25 mouse cellular contexts compared by ENCODE assay signal in the genomic region with DNA sequence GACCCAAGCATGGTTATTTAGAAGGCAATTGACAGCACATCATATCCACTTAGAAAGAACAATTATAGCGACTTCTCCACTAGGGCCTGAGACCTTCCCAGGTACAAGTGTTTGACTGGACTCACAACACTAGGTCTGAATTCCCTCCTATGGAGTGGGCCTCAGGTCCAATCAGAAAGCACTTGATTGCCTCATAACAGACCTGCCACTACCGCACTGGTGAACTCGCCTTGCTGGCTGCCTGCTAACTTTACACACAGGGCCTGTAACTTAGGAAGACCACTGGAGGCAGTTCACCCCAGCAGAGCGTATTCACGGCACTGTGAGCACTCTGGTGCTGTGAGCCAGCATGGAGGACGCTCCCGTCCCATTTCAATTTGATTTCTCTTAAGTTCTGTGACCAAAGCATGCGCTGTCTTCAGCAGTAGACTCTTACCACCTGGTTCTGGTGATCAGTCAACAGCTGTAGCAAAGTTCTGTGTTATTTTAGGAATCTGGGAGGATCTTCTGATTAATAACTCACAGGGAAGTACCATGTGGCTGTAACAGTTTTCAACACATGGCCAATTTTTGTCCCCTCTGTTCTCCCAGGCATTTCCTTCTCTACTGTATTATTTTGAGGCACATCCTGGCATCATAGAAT. TPM values are rescaled to one million over a fixed set of nuclear protein-coding genes. Genes with fewer than 3 reads are reported as not detected.
DNase-seq lines count a peak whose midpoint lies in the region; TF ChIP-seq lines count a peak whose summit lies in the region.
"Had no signal": no experiment of that assay in that cellular context is flagged by ENCODE, and none has a peak within 500 bp of the region (broad histone marks: within the 10 kb centered on the region; RNA-seq: fewer than 3 reads in every experiment).

No protein-coding gene starts in this region.

- H3K27ac ChIP-seq in bone marrow, adult 2 months (ENCODE audit: control insufficient read depth, insufficient read depth, low read depth, low read length, poor library complexity): peak overlapping the region; percentile 4; the same call in 1 of the 2 replicates
- H3K27ac ChIP-seq: embryonic facial prominence, embryonic 10.5 days; embryonic facial prominence, embryonic 15.5 days; forebrain, embryonic 15.5 days; heart, embryonic 13.5 days; hindbrain, embryonic 10.5 days; hindbrain, embryonic 15.5 days; midbrain, embryonic 12.5 days; neural tube, embryonic 13.5 days had no signal

- 56% methylated on average over 8 of the region's 8 CpGs for WGBS in bone marrow, adult 2 months

- DNase-seq in kidney, adult 9 months: peak; percentile 40
- DNase-seq in kidney, adult 11 months: no peak
- peak; percentile 16 for DNase-seq in thymus, postnatal 0 days (ENCODE audit: low spot score)
- no peak for DNase-seq in thymus, adult 18-20 months
- DNase-seq in layer of hippocampus, adult 8-10 months (ENCODE audit: low spot score in 2 of 2): no peak
- DNase-seq in ovary, postnatal 14 days (ENCODE audit: low spot score): no peak
- DNase-seq: adrenal gland, adult 2 months; adrenal gland, postnatal 36 days; cerebellum, adult 8-10 months; cerebellum, postnatal 25 days; gastrocnemius, postnatal 36 days; heart, postnatal 10 days; kidney, adult 18-20 months; kidney, postnatal 10 days; layer of hippocampus, adult 9-11 months; lung, embryonic 14.5 days had no signal

- H3K4me1 ChIP-seq in bone marrow, adult 2 months (ENCODE audit: control insufficient read depth, insufficient read depth, low read length): peaks cover 17% of the 10 kb centered on the region
- H3K4me1 ChIP-seq: forebrain, embryonic 15.5 days; hindbrain, embryonic 15.5 days; midbrain, embryonic 12.5 days had no signal

- no peak for TF ChIP-seq CTCF in bone marrow, adult 2 months (IDR thresholded peaks at IDR 0.05; ENCODE audit: control insufficient read depth, insufficient read depth, low read length)

- H3K4me3 ChIP-seq in bone marrow, adult 2 months (replicated peaks; ENCODE audit: control insufficient read depth, low read depth, low read length): no peak overlapping the region
- H3K4me3 ChIP-seq: embryonic facial prominence, embryonic 10.5 days; embryonic facial prominence, embryonic 15.5 days; forebrain, embryonic 15.5 days; heart, embryonic 13.5 days; hindbrain, embryonic 10.5 days; hindbrain, embryonic 15.5 days; midbrain, embryonic 12.5 days; neural tube, embryonic 13.5 days had no signal

- no peak for TF ChIP-seq POLR2A in bone marrow, adult 2 months (IDR thresholded peaks at IDR 0.05; ENCODE audit: borderline replicate concordance, control insufficient read depth, low read depth, low read length)

RNA-seq across cellular contexts. Expression of gene Ppp2ca, which starts 24.8 kb away (rescaled TPM):
- 77.4 and 84.3 TPM in 2 replicates for polyA plus RNA-seq in thymus, postnatal 0 days (2015; fragmentation: Nextera tagmentation; extraction: Ambion mirVana)
- 29.8 and 38.0 TPM in 2 replicates for polyA plus RNA-seq in bone marrow, adult 2 months (2011; ENCODE audit: insufficient read depth, insufficient read length, low replicate concordance, missing spikeins)
- total RNA-seq in layer of hippocampus, adult 8-10 months (2022): 100 to 1,000 TPM; 102 to 118 (median 110) TPM

Comparison
In these comparisons a context has a peak if more than half of its experiments do, and no peak if none do; other contexts are left out.
1. DNase-seq: peak in kidney, adult 9 months (single experiment) and thymus, postnatal 0 days (single experiment); none in kidney, adult 11 months (single experiment), thymus, adult 18-20 months (0 of 2), layer of hippocampus, adult 8-10 months (0 of 2) and ovary, postnatal 14 days (single experiment).